Mouse (Mus musculus) thymus, adult 2 months (tissue): ENCODE results near the gene Eif2s3x.

Experiments used
- CTCF ChIP-seq: fragments of 200-500 bp; IDR thresholded peaks from 2 replicates; pipeline ENCODE4 v1.5.1; 2012; ENCODE audit warnings: mild to moderate bottlenecking, control low read depth, low read length, moderate library complexity, borderline replicate concordance; ENCODE audit not compliant: control insufficient read depth, poor library complexity, insufficient read depth; ENCODE audit errors: extremely low read depth
- POLR2A ChIP-seq: fragments of 200-500 bp; IDR thresholded peaks from 2 replicates; pipeline ENCODE4 v1.6.1; 2012; ENCODE audit warnings: mild to moderate bottlenecking, low read length, control low read depth, moderate library complexity; ENCODE audit not compliant: control insufficient read depth, poor library complexity, insufficient read depth; ENCODE audit errors: extremely low read depth

- TF ChIP-seq CTCF: no peak
- TF ChIP-seq POLR2A: no peak
These were observed 22.9 kb upstream of the Eif2s3x start for GRCm38 (mm10) chrX:94235601-94236000.
